Comparison of ENCODE assay signal across 9 mouse cellular contexts in genomic region chr11:88425631-88426101, GRCm38 (mm10).
DNase-seq lines count a peak whose midpoint lies in the region; ATAC-seq and TF ChIP-seq lines count a peak whose summit lies in the region.
"Had no signal": no experiment of that assay in that cellular context is flagged by ENCODE, and none has a peak within 500 bp of the region (broad histone marks: within the 10 kb centered on the region; RNA-seq: fewer than 3 reads in every experiment).

No protein-coding gene starts in this region.

- H3K4me2 ChIP-seq in intestine, embryonic 16.5 days (ENCODE audit: low read depth, low read length): 0 out of 2 replicates have a peak overlapping the region, but pooled peaks have one; percentile 0
- H3K4me2 ChIP-seq in midbrain, embryonic 16.5 days (ENCODE audit: low read length): no peak overlapping the region
- H3K4me2 ChIP-seq: neural tube, embryonic 12.5 days had no signal

- H3K27me3 ChIP-seq in intestine, embryonic 16.5 days (replicated peaks; ENCODE audit: control insufficient read depth, insufficient read depth, low read length): no peaks in the 10 kb centered on the region
- no peaks in the 10 kb centered on the region for H3K27me3 ChIP-seq in midbrain, embryonic 16.5 days (ENCODE audit: control insufficient read depth, insufficient read depth, low read depth, low read length)
- H3K27me3 ChIP-seq in cerebellum, adult 2 months (ENCODE audit: control insufficient read depth, insufficient read depth, low read length): no peaks in the 10 kb centered on the region
- H3K27me3 ChIP-seq: neural tube, embryonic 12.5 days had no signal

- no peaks in the 10 kb centered on the region for H3K9me3 ChIP-seq in intestine, embryonic 16.5 days (ENCODE audit: control insufficient read depth, low read length)
- H3K9me3 ChIP-seq in midbrain, embryonic 16.5 days (replicated peaks; ENCODE audit: control insufficient read depth, low read length, poor library complexity, severe bottlenecking): no peaks in the 10 kb centered on the region
- H3K9me3 ChIP-seq: neural tube, embryonic 12.5 days had no signal

- ATAC-seq in intestine, embryonic 16.5 days: peak; percentile 68
- no peak for ATAC-seq in midbrain, embryonic 16.5 days

- TF ChIP-seq CTCF in cerebellum, adult 2 months (IDR thresholded peaks at IDR 0.05; ENCODE audit: borderline replicate concordance, insufficient read depth, low read depth, low read length): no peak

- H3K9ac ChIP-seq in intestine, embryonic 16.5 days (ENCODE audit: low read depth, low read length): no peak overlapping the region
- no peak overlapping the region for H3K9ac ChIP-seq in midbrain, embryonic 16.5 days (ENCODE audit: low read depth, low read length)
- H3K9ac ChIP-seq: neural tube, embryonic 12.5 days had no signal

- no peaks in the 10 kb centered on the region for H3K36me3 ChIP-seq in intestine, embryonic 16.5 days (ENCODE audit: control insufficient read depth, insufficient read depth, low read length)
- no peaks in the 10 kb centered on the region for H3K36me3 ChIP-seq in midbrain, embryonic 16.5 days (ENCODE audit: control insufficient read depth, insufficient read depth, low read length)

- H3K4me1 ChIP-seq in intestine, embryonic 16.5 days (ENCODE audit: control insufficient read depth, insufficient read depth, low read length): peaks cover 29% of the 10 kb centered on the region
- H3K4me1 ChIP-seq in midbrain, embryonic 16.5 days (ENCODE audit: control insufficient read depth, insufficient read depth, low read length): peaks cover 43% of the 10 kb centered on the region
- H3K4me1 ChIP-seq in cerebellum, adult 2 months (ENCODE audit: control insufficient read depth, insufficient read depth, low read length): peaks cover 8% of the 10 kb centered on the region

- no peak overlapping the region for H3K4me3 ChIP-seq in intestine, embryonic 16.5 days (ENCODE audit: low read length)
- H3K4me3 ChIP-seq in midbrain, embryonic 16.5 days (ENCODE audit: low read depth, low read length): no peak overlapping the region
- no peak overlapping the region for H3K4me3 ChIP-seq in cerebellum, adult 2 months (replicated peaks; ENCODE audit: insufficient read depth, low read depth, low read length)
- H3K4me3 ChIP-seq: neural tube, embryonic 12.5 days had no signal

- no peak for TF ChIP-seq POLR2A in cerebellum, adult 2 months (IDR thresholded peaks at IDR 0.05; ENCODE audit: borderline replicate concordance, insufficient read depth, low read length)

- peak; percentile 67 for DNase-seq in testis, postnatal 10 days (ENCODE audit: low spot score)
- DNase-seq in testis, postnatal 14 days (ENCODE audit: low spot score): no peak
- peak; percentile 57 to 62 for DNase-seq in heart, adult 18-20 months
- DNase-seq in layer of hippocampus, postnatal 14 days (ENCODE audit: low spot score in 2 of 2): no peak
- DNase-seq in left cerebral cortex, postnatal 14 days (ENCODE audit: low spot score in 2 of 2): no peak
- no peak for DNase-seq in cerebellum, adult 2 months

- intact Hi-C loops in left cerebral cortex, postnatal 14 days (cut with DNase I): no loop called here

- 0 out of 2 replicates have a peak overlapping the region, but pooled peaks have one; percentile 14 for H3K27ac ChIP-seq in intestine, embryonic 16.5 days (ENCODE audit: low read length)
- H3K27ac ChIP-seq in midbrain, embryonic 16.5 days (ENCODE audit: low read length): peak overlapping the region; percentile 19; the same call in 1 of the 2 replicates
- no peak overlapping the region for H3K27ac ChIP-seq in cerebellum, adult 2 months (ENCODE audit: insufficient read depth, low read length)
- H3K27ac ChIP-seq: neural tube, embryonic 12.5 days had no signal

- 33% methylated on average over 9 of the region's 9 CpGs for WGBS in intestine, embryonic 16.5 days
- WGBS in midbrain, embryonic 16.5 days: 47% methylated on average over 9 of the region's 9 CpGs
- WGBS in cerebellum, adult 2 months: 44% methylated on average over 9 of the region's 9 CpGs

Comparison
In these comparisons a context has a peak if more than half of its experiments do, and no peak if none do; other contexts are left out.
1. DNase-seq: peak in testis, postnatal 10 days (single experiment) and heart, adult 18-20 months (2 of 2); none in testis, postnatal 14 days (single experiment), layer of hippocampus, postnatal 14 days (0 of 2), left cerebral cortex, postnatal 14 days (0 of 2) and cerebellum, adult 2 months (0 of 2).